Mouse (Mus musculus) E14TG2a.4 (cell line): Measurements from ENCODE around the gene Fyttd1.

Source experiments
- H3K27me3 ChIP-seq: 2 replicates; pipeline ENCODE4 v1.6.1; 2014; ENCODE audit warnings: low read length, control low read depth; ENCODE audit not compliant: insufficient read depth
- H3K36me3 ChIP-seq: 2 replicates; pipeline ENCODE4 v1.6.1; 2014; ENCODE audit warnings: low read length, control low read depth; ENCODE audit not compliant: insufficient read depth
- H3K4me1 ChIP-seq: replicated peaks from 2 replicates; pipeline ENCODE4 v1.6.1; 2014; ENCODE audit warnings: low read depth, low read length, control low read depth
- H3K4me3 ChIP-seq: replicated peaks from 2 replicates; pipeline ENCODE4 v1.5.1; 2014; ENCODE audit warnings: mild to moderate bottlenecking, low read length
- H3K9me3 ChIP-seq: 2 replicates; pipeline ENCODE4 v1.6.1; 2014; ENCODE audit warnings: low read length, control low read depth
- CTCF ChIP-seq: conservative IDR thresholded peaks from 2 replicates; pipeline ENCODE4 v1.5.1; 2014; ENCODE audit warnings: low read length
- NANOG ChIP-seq: IDR thresholded peaks from 2 replicates; pipeline ENCODE4 v1.6.1; 2014; ENCODE audit warnings: borderline replicate concordance, low read length, mixed read lengths
- POU5F1 ChIP-seq: IDR thresholded peaks from 2 replicates; pipeline ENCODE4 v1.6.1; 2014; ENCODE audit warnings: low read length, borderline replicate concordance

Fyttd1 gene

GRCm38 (mm10) chr16:32877343-32878156, at the start of gene Fyttd1, which contains the start of gene Rubcn:
TSS of gene Fyttd1 (plus strand) at chr16:32877500.
TSS of gene Rubcn (minus strand) at chr16:32877766.
- no peaks in the 10 kb centered on the region for H3K9me3 ChIP-seq
- H3K4me3 ChIP-seq = peak within 1 kb of the TSS; percentile 89
- no peak for TF ChIP-seq CTCF
- no peak for TF ChIP-seq NANOG
- no peak for TF ChIP-seq POU5F1
- peaks cover 7% of the 10 kb centered on the region for H3K27me3 ChIP-seq
- peaks cover 25% of the 10 kb centered on the region for H3K4me1 ChIP-seq
- H3K36me3 ChIP-seq = peaks cover 4% of the 10 kb centered on the region; the same call in 1 of the 2 replicates

DNA sequence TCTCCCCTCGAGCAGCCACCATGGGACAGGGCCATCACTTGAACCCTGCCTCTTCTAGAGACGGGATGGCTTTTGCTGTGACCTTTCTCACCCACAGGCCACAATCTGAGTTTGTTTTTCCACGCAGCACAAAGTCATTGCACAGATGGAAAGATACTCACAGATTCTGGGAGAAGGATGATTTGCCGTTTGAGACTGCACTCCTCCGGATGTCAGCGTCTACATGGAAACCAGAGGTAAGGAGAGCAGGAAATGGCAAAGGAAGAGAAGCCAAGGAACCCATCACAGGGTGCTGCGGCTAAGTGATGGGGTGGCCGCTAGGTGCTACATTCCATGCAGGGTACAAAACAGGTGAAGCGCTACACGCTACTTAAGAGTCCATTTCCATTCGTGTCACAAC, 48.2 kb upstream of the Fyttd1 start:
- Histone ChIP-seq H3K9me3 (peaks cover 6% of the 10 kb centered on the region), H3K4me3 (no peak overlapping the region), H3K27me3 (no peaks in the 10 kb centered on the region), H3K36me3 (peaks cover 48% of the 10 kb centered on the region), H3K4me1 (peaks cover 49% of the 10 kb centered on the region)
- TF ChIP-seq NANOG (no peak), POU5F1 (no peak), CTCF (no peak)

DNA sequence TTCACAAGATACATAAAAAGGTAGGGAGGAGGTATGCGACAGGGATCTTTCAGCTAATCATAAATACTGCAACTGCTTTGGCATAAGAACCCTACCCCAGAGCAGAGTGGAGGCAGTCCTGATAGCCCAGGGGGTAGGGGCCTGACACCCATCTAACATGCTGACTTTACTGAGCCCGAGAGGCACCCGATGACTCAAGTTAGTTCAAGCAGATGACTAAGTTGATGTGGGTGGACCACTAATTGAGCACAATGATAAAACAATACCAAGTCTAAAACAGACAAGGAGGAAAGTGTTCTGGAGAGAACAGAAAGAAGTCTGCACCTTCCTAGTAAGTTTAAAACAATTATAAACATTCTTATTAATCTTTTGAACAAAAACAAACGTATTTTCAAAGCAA, 45.8 kb upstream of the Fyttd1 start:
- TF ChIP-seq POU5F1 (no peak), CTCF (no peak), NANOG (no peak)
- peaks cover 49% of the 10 kb centered on the region for H3K36me3 ChIP-seq
- peaks cover 6% of the 10 kb centered on the region for H3K9me3 ChIP-seq
- no peaks in the 10 kb centered on the region for H3K27me3 ChIP-seq
- H3K4me1 ChIP-seq = peaks cover 31% of the 10 kb centered on the region
- H3K4me3 ChIP-seq = no peak overlapping the region

GRCm38 (mm10) chr16:32847103-32847502, 30.2 kb upstream of the Fyttd1 start:
- Histone ChIP-seq H3K4me3 (no peak overlapping the region), H3K36me3 (peaks cover 58% of the 10 kb centered on the region), H3K4me1 (peaks cover 8% of the 10 kb centered on the region), H3K27me3 (no peaks in the 10 kb centered on the region), H3K9me3 (no peaks in the 10 kb centered on the region)
- TF ChIP-seq NANOG = no peak
- no peak for TF ChIP-seq POU5F1
- TF ChIP-seq CTCF = no peak

DNA sequence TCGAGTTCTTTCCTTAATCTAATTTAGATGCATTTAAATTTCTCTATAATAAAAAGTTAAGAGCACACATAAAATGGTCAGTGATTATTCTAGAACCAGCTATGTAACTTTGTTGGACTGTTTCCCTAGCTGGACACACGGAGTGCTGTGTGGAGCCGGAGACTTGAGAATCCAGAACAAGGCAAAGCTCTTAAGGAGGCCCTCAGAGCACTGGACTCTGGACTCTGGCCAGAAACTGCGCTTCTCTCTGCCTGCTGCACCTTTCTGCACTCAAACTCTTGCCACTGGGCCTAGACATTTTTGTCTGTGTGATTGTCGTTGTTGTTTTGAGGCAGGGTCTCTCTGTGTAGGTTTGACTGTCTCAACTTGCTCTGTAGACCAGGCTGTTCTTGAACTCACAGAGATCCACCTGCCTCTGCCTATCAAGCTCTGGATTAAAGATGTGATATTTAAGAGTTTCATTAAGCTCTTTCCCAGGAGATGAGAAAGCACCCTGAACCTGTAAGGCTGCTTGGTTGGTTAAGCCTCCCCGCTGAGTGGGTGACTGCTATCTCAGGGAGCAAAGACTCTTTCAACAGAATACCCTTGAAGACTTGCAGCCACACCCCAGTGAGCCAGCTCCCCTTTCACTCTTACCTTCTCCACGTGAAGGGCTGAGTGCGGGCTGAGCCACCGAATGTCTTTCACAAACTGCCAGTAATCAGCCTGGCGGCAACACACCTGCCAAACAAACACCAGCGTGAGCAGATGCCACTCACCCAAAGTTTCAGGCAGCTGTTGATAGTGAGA, 28.1 kb upstream of the Fyttd1 start:
- no peaks in the 10 kb centered on the region for H3K9me3 ChIP-seq

GRCm38 (mm10) chr16:32853492-32854049, 23.7 kb upstream of the Fyttd1 start:
- no peaks in the 10 kb centered on the region for H3K9me3 ChIP-seq
- peaks cover 4% of the 10 kb centered on the region for H3K4me1 ChIP-seq
- H3K4me3 ChIP-seq = no peak overlapping the region
- no peak for TF ChIP-seq NANOG
- TF ChIP-seq POU5F1 = no peak
- no peak for TF ChIP-seq CTCF
- H3K27me3 ChIP-seq = no peaks in the 10 kb centered on the region
- H3K36me3 ChIP-seq = peaks cover 10% of the 10 kb centered on the region

More for the DNA sequence above, 28.1 kb upstream of the Fyttd1 start:
- no peak overlapping the region for H3K4me3 ChIP-seq
- peaks cover 43% of the 10 kb centered on the region for H3K36me3 ChIP-seq
- peaks cover 8% of the 10 kb centered on the region for H3K4me1 ChIP-seq
- H3K27me3 ChIP-seq = no peaks in the 10 kb centered on the region
- no peak for TF ChIP-seq NANOG
- TF ChIP-seq CTCF = no peak
- TF ChIP-seq POU5F1 = no peak

DNA sequence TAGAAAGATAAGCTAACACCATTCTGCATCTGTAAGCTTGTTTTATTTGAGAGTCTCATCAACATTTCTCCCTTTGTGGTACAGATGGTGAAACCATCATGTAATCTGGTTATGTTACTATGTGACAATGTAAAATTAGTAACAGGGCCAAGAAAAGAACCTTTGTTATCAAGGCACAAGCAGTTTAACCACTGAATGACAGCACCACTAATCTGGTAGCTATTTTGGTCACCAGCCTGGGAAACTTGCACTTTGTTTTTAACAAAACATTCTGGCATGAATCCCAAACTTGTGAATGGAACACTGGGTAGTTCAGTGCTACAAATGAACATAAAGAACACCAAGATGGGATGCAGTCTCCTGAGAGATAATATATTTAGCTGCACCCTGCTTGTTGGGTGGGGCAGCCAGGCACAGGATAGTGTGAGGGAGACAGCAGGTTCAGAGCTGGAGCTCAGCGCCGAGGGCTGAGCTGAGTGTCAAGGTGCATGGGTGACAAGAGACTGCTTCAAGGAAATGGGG, 23.2 kb upstream of the Fyttd1 start:
- Histone ChIP-seq H3K27me3 (no peaks in the 10 kb centered on the region), H3K36me3 (peaks cover 10% of the 10 kb centered on the region), H3K4me1 (peaks cover 4% of the 10 kb centered on the region), H3K9me3 (no peaks in the 10 kb centered on the region), H3K4me3 (no peak overlapping the region)
- no peak for TF ChIP-seq CTCF
- TF ChIP-seq NANOG = no peak
- no peak for TF ChIP-seq POU5F1

GRCm38 (mm10) chr16:32856751-32857150, 20.5 kb upstream of the Fyttd1 start:
- H3K36me3 ChIP-seq = peaks cover 10% of the 10 kb centered on the region
- no peaks in the 10 kb centered on the region for H3K9me3 ChIP-seq
- no peaks in the 10 kb centered on the region for H3K27me3 ChIP-seq
- no peaks in the 10 kb centered on the region for H3K4me1 ChIP-seq
- H3K4me3 ChIP-seq = no peak overlapping the region
- TF ChIP-seq POU5F1 (no peak), CTCF (no peak), NANOG (no peak)
